8 mouse cellular contexts compared by ENCODE assay signal in the genomic region with DNA sequence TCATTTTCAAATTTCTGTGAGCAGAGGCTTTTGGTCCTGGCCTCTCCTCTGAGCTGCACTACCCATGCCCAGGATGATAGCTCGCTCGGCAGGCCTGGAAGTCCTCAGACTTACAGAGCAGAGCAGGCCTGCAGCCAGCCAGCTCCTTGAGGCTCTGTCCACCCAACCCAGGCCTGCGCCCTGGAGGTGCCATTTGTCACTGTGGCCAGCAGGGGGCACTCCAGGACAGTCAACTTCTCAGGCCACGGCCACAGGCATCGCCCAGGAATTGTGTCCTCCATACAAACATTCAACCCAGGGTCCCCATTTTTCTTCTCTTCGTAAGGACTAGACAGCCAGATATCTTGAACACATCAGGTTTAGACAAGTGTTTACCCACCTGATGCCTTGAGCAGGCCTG. TPM values are rescaled to one million over a fixed set of nuclear protein-coding genes. Genes with fewer than 3 reads are reported as not detected.
DNase-seq lines count a peak whose midpoint lies in the region; TF ChIP-seq lines count a peak whose summit lies in the region.

No protein-coding gene starts in this region.

- DNase-seq in T-cell, adult 2 months (ENCODE audit: low spot score): peak; percentile 64
- peak; percentile 93 to 97 for DNase-seq in cerebellum, postnatal 4 days (ENCODE audit: low spot score in 2 of 2)
- peak; percentile 84 for DNase-seq in gastrocnemius, adult 2 months
- DNase-seq in hindlimb bud, embryonic 11.5 days (ENCODE audit: extremely low spot score, low read depth, low spot score): peak; percentile 47
- DNase-seq in left cerebral cortex, adult 18-20 months (ENCODE audit: low spot score in 2 of 2): peak; percentile 84 to 88
- peak; percentile 83 for DNase-seq in lung, postnatal 36 days
- peak; percentile 81 for DNase-seq in retina, postnatal 7 days (ENCODE audit: low read depth, low spot score)
- DNase-seq in urinary bladder, adult 18-20 months (ENCODE audit: low spot score in 2 of 2): peak; percentile 66 to 77

- intact Hi-C loops in gastrocnemius, adult 2 months (cut with DNase I): loop anchor here (1.0 kb wide), 1 partner anchor 107 kb away; no protein-coding TSS in a partner anchor

- no peak overlapping the region for H3K27ac ChIP-seq in gastrocnemius, adult 2 months

- H3K4me3 ChIP-seq in gastrocnemius, adult 2 months: no peak overlapping the region

- no peak; the same call in 1 of the 2 replicates for TF ChIP-seq CTCF in gastrocnemius, adult 2 months (IDR thresholded peaks at IDR 0.05)

RNA-seq across cellular contexts. Expression of a gene that starts 53.9 kb away (rescaled TPM):
- total RNA-seq in gastrocnemius, adult 2 months (2021): not detected
- under 1 TPM in 1 of 2 experiments, not detected in 1; 0.46 TPM for total RNA-seq in left cerebral cortex, adult 18-20 months (2021)
